Mouse (Mus musculus) layer of hippocampus, postnatal 10 days (tissue): ENCODE results near the gene Dnajc3. TPM values are rescaled to one million over a fixed set of nuclear protein-coding genes. Genes with fewer than 3 reads are reported as not detected.

Experiments used
- DNase-seq, 2 experiments: peaks; one replicate each; pipeline ENCODE4 v3.0.0; 2021; ENCODE audit warnings: low spot score in 2 of 2
- total RNA-seq, 2 experiments: library from RNA; stranded (reverse); gene quantifications; 2 replicates each; pipeline ENCODE4 v1.2.3; 2021

Dnajc3 gene
- total RNA-seq, 2 experiments from 2014 or later: 28.1 to 30.1 TPM

DNA sequence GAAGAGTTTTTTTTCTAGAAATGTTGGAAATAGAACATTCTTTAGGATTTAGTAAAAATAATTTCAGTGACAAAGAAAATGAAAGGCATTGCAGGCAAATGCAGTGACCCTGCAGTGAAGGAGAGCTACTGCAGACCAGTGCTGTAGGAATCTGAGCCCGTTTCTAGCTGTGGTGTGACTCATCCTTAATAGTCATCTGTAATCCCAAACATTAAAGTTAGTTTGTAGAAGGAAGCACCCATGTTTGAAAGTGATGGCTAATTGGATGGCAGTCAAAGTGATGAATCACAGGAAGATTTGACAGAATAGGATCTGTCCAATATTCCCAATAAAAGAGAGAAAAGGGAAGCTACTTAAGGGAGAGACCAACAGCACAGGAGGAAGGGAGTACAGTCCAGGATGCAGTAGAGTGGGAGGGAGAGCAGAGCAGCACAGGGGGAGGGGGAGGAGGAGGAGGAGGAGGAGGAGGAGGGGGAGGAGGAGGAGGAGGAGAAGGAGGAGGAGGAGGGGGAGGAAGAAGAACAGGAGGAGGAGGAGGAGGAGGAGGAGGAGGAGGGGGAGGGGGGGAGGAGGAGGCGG lies 90.0 kb downstream of the Dnajc3 start:
- no peak for DNase-seq

Other genes starting within 250 kb of the Dnajc3 start
- gene Abcc4, start 231.8 kb upstream of the Dnajc3 start, total RNA-seq: 1 to 10 TPM; 7.4 to 7.7 TPM
- gene Cldn10, start 150.1 kb upstream of the Dnajc3 start, total RNA-seq: 10 to 100 TPM; 16.6 to 19.4 TPM
- 100 to 1,000 TPM; 127 to 138 TPM for gene Dzip1, start 12.5 kb upstream of the Dnajc3 start, total RNA-seq
- gene Uggt2, start 161.5 kb downstream of the Dnajc3 start, total RNA-seq: 10 to 100 TPM; 34.3 to 39.3 TPM
- 10 to 100 TPM; 85.3 to 90.2 TPM for gene Hs6st3, start 200.4 kb downstream of the Dnajc3 start, total RNA-seq